Mouse (Mus musculus) regulatory T cell (primary cell): ENCODE data around the gene Cald1.

Source experiments
- in situ Hi-C: fragments of 300-600 bp; cut with MboI, MseI; formaldehyde crosslinking; loops from one replicate; pipeline ENCODE4 v1.15.1; 2025; ENCODE audit warnings: high pct_unique_total_duplicates

Cald1 gene

GRCm38 (mm10) chr6:34716888-34717635, 118.8 kb downstream of the Cald1 start:
- in situ Hi-C loops, result no loop called here

GRCm38 (mm10) chr6:34717651-34718050, 119.4 kb downstream of the Cald1 start:
- in situ Hi-C loops, result no loop called here

- in situ Hi-C loops, result no loop called here
Measured at GRCm38 (mm10) chr6:34719141-34719680, 120.9 kb downstream of the Cald1 start.

GRCm38 (mm10) chr6:34720447-34720846, 122.1 kb downstream of the Cald1 start:
- in situ Hi-C loops, result no loop called here

- in situ Hi-C loops, result no loop called here
Measured at GRCm38 (mm10) chr6:34721740-34722139, 123.4 kb downstream of the Cald1 start.

- in situ Hi-C loops, result no loop called here
Measured at GRCm38 (mm10) chr6:34722660-34723059, 124.4 kb downstream of the Cald1 start.

- in situ Hi-C loops, result no loop called here
Measured at GRCm38 (mm10) chr6:34723250-34723904, 125.1 kb downstream of the Cald1 start.

- in situ Hi-C loops, result no loop called here
Measured at GRCm38 (mm10) chr6:34725660-34726059, 127.4 kb downstream of the Cald1 start.

- in situ Hi-C loops, result no loop called here
Measured at GRCm38 (mm10) chr6:34726104-34726503, 127.8 kb downstream of the Cald1 start.

- in situ Hi-C loops, result no loop called here
Measured at GRCm38 (mm10) chr6:34727316-34727983, 129.2 kb downstream of the Cald1 start.

- in situ Hi-C loops, result no loop called here
Measured at GRCm38 (mm10) chr6:34729449-34730151, 131.3 kb downstream of the Cald1 start.

- in situ Hi-C loops, result no loop called here
Measured at GRCm38 (mm10) chr6:34731007-34731406, 132.7 kb downstream of the Cald1 start.

GRCm38 (mm10) chr6:34731529-34731928, 133.2 kb downstream of the Cald1 start:
- in situ Hi-C loops, result no loop called here

- in situ Hi-C loops, result no loop called here
Measured at GRCm38 (mm10) chr6:34734940-34735695, 136.8 kb downstream of the Cald1 start.

- in situ Hi-C loops, result no loop called here
Measured at GRCm38 (mm10) chr6:34736934-34737333, 138.6 kb downstream of the Cald1 start.

- in situ Hi-C loops, result no loop called here
Measured at GRCm38 (mm10) chr6:34743946-34744345, 145.6 kb downstream of the Cald1 start.

GRCm38 (mm10) chr6:34747846-34748245, 149.5 kb downstream of the Cald1 start:
- in situ Hi-C loops, result no loop called here

GRCm38 (mm10) chr6:34748566-34748965, 150.3 kb downstream of the Cald1 start:
- in situ Hi-C loops, result no loop called here

- in situ Hi-C loops, result no loop called here
Measured at GRCm38 (mm10) chr6:34749526-34749925, 151.2 kb downstream of the Cald1 start.

- in situ Hi-C loops, result loop anchor here (5.0 to 10.0 kb wide), 2 partner anchors 203 to 236 kb away; no protein-coding TSS in a partner anchor
Measured at GRCm38 (mm10) chr6:34750487-34751120, 152.3 kb downstream of the Cald1 start.
